Mouse (Mus musculus): Measurements from ENCODE around the gene Gphb5. TPM values are rescaled to one million over a fixed set of nuclear protein-coding genes. Genes with fewer than 3 reads are reported as not detected.
"Not testable (repeated sequence)": the region's sequence is repeated elsewhere in the genome, so short reads cannot be mapped to it uniquely, and the experiment has no call there.

Gphb5 gene
- polyA plus RNA-seq, 1 experiment from 2014 or later, result not detected

- not testable (repeated sequence) for H3K27me3 ChIP-seq; H3K9ac ChIP-seq (replicated peaks); H3K27ac ChIP-seq; H3K9me3 ChIP-seq; H3K4me2 ChIP-seq; H3K4me3 ChIP-seq (replicated peaks); H3K36me3 ChIP-seq; ATAC-seq (ENCODE audit: insufficient number of reproducible peaks, insufficient read depth, low FRiP score, low TSS enrichment, low read depth); H3K4me1 ChIP-seq (replicated peaks)
- 74% methylated on average over 6 of the region's 6 CpGs for WGBS
Observed at GRCm38 (mm10) chr12:75432400-75432799, 15.8 kb upstream of the Gphb5 start.

DNA sequence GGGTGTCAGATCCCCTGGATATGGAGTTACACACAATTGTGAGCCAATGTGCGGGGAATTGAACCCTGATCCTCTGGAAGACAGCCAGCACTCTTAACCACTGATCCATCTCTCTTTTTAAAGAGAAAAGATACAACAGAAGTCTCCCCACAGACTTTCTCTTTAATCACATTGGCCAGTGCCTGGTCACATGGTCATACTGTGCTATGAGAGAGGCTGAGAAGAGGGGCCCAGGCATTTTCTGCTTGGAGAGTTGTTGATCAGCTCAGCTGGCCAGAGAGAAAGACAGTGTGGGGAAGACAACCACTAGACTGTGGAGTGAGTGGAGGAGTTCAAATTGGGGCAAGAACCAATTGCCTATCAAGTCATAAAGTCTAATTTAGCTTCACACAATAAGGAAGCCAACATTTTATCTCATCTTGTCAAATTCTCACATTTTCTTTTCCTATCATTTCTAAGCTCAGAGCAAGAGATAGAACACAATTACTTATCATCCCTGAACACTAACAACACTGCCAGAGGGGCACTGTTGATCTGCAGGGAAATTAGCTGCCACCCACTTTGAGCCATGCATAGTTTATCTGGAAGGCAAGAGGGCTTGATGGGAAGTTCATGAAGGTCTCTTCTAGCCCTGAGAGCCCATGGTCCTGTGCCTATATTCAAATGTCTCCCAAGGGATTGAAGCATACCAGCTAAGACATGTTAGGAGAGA lies 13.3 kb upstream of the Gphb5 start:
- Histone ChIP-seq H3K4me1 (replicated peaks) (no peaks in the 10 kb centered on the region), H3K27me3 (no peaks in the 10 kb centered on the region), H3K4me2 (no peak overlapping the region), H3K9me3 (no peaks in the 10 kb centered on the region), H3K36me3 (no peaks in the 10 kb centered on the region), H3K4me3 (replicated peaks) (no peak overlapping the region), H3K27ac (no peak overlapping the region), H3K9ac (replicated peaks) (no peak overlapping the region)
- ATAC-seq (ENCODE audit: insufficient number of reproducible peaks, insufficient read depth, low FRiP score, low TSS enrichment, low read depth), result no peak
- 85% methylated on average over 1 of the region's 1 CpGs for WGBS

DNA sequence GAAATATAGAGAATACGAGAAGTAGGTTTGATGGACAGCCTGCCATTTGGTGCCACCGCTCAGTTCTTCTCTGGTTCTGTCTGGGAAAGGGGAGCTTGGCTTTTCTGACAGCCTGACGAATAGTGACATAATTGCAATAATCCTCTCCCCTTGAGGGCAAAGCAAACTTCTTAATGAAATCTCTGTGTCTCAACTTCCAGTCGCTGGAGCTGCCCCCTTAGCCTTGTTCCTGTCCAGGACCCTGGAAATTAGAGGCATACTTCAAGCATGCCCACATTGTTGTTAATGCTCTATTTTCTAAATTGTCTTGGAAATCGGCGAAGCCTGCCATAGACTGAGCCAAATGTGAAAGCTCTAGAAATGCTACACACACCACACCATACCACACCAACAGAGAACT lies 12.1 kb upstream of the Gphb5 start:
- Histone ChIP-seq H3K9ac (replicated peaks) (no peak overlapping the region), H3K4me1 (replicated peaks) (no peaks in the 10 kb centered on the region), H3K27ac (no peak overlapping the region), H3K4me2 (no peak overlapping the region), H3K4me3 (replicated peaks) (no peak overlapping the region), H3K9me3 (no peaks in the 10 kb centered on the region), H3K36me3 (no peaks in the 10 kb centered on the region), H3K27me3 (no peaks in the 10 kb centered on the region)
- ATAC-seq (ENCODE audit: insufficient number of reproducible peaks, insufficient read depth, low FRiP score, low TSS enrichment, low read depth), result no peak
- 73% methylated on average over 6 of the region's 6 CpGs for WGBS

GRCm38 (mm10) chr12:75425882-75426281 lies 9.3 kb upstream of the Gphb5 start:
- Histone ChIP-seq H3K27ac (no peak overlapping the region), H3K9me3 (no peaks in the 10 kb centered on the region), H3K27me3 (no peaks in the 10 kb centered on the region), H3K4me3 (replicated peaks) (no peak overlapping the region), H3K9ac (replicated peaks) (no peak overlapping the region), H3K4me2 (no peak overlapping the region), H3K4me1 (replicated peaks) (no peaks in the 10 kb centered on the region), H3K36me3 (no peaks in the 10 kb centered on the region)
- WGBS, result 80% methylated on average over 7 of the region's 7 CpGs
- ATAC-seq (ENCODE audit: insufficient number of reproducible peaks, insufficient read depth, low FRiP score, low TSS enrichment, low read depth), result no peak

- H3K4me2 ChIP-seq, result no peak overlapping the region
- no peak for ATAC-seq (ENCODE audit: insufficient number of reproducible peaks, insufficient read depth, low FRiP score, low TSS enrichment, low read depth)
- 95% methylated on average over 4 of the region's 4 CpGs for WGBS
Observed at GRCm38 (mm10) chr12:75424817-75425216, 8.2 kb upstream of the Gphb5 start.

GRCm38 (mm10) chr12:75424359-75424758 lies 7.8 kb upstream of the Gphb5 start:
- Histone ChIP-seq H3K4me1 (replicated peaks) (no peaks in the 10 kb centered on the region), H3K4me3 (replicated peaks) (no peak overlapping the region), H3K36me3 (no peaks in the 10 kb centered on the region), H3K27ac (no peak overlapping the region), H3K4me2 (no peak overlapping the region), H3K9me3 (no peaks in the 10 kb centered on the region), H3K27me3 (no peaks in the 10 kb centered on the region), H3K9ac (replicated peaks) (no peak overlapping the region)
- WGBS, result 84% methylated on average over 7 of the region's 7 CpGs
- ATAC-seq (ENCODE audit: insufficient number of reproducible peaks, insufficient read depth, low FRiP score, low TSS enrichment, low read depth), result no peak

More at GRCm38 (mm10) chr12:75424817-75425216, 8.2 kb upstream of the Gphb5 start:
- Histone ChIP-seq H3K36me3 (no peaks in the 10 kb centered on the region), H3K4me3 (replicated peaks) (no peak overlapping the region), H3K4me1 (replicated peaks) (no peaks in the 10 kb centered on the region), H3K9me3 (no peaks in the 10 kb centered on the region), H3K27ac (no peak overlapping the region), H3K9ac (replicated peaks) (no peak overlapping the region), H3K27me3 (no peaks in the 10 kb centered on the region)

GRCm38 (mm10) chr12:75414991-75415390 lies 1.6 kb downstream of the Gphb5 start:
- 82% methylated on average over 6 of the region's 6 CpGs for WGBS
- Histone ChIP-seq H3K4me1 (replicated peaks) (peaks cover 3% of the 10 kb centered on the region; the same call in 1 of the 2 replicates), H3K27ac (no peak overlapping the region)

DNA sequence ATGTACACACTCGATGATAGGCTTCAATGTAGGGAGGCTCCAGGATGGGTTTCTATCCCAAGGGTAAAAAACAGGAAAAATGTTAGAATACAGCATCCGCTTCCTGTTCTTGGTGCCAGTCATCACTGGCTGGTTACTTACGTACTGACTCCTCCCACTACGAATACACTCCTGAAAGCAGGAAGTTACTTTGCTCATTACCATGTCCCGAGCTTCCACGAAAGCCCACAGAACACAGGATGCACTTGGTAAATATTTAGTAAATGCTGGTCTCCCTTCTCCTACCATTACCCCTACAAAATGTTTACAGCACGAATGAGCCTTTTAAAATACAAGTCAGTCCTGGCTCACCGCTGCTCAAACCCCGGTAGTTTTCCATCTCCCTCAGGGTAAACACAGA lies 3.6 kb downstream of the Gphb5 start:
- ATAC-seq (ENCODE audit: insufficient number of reproducible peaks, insufficient read depth, low FRiP score, low TSS enrichment, low read depth), result no peak
- no peaks in the 10 kb centered on the region for H3K9me3 ChIP-seq
- H3K9ac ChIP-seq (replicated peaks), result no peak overlapping the region
- 67% methylated on average over 9 of the region's 9 CpGs for WGBS
- H3K36me3 ChIP-seq, result no peaks in the 10 kb centered on the region
- H3K27me3 ChIP-seq, result no peaks in the 10 kb centered on the region
- H3K4me2 ChIP-seq, result no peak overlapping the region
- peaks cover 3% of the 10 kb centered on the region; the same call in 1 of the 2 replicates for H3K4me1 ChIP-seq (replicated peaks)
- no peak overlapping the region for H3K27ac ChIP-seq
- H3K4me3 ChIP-seq (replicated peaks), result no peak overlapping the region

More at GRCm38 (mm10) chr12:75414991-75415390, 1.6 kb downstream of the Gphb5 start:
- Histone ChIP-seq H3K4me3 (replicated peaks) (no peak overlapping the region), H3K36me3 (no peaks in the 10 kb centered on the region), H3K27me3 (no peaks in the 10 kb centered on the region), H3K9ac (replicated peaks) (no peak overlapping the region), H3K4me2 (no peak overlapping the region), H3K9me3 (no peaks in the 10 kb centered on the region)
- no peak for ATAC-seq (ENCODE audit: insufficient number of reproducible peaks, insufficient read depth, low FRiP score, low TSS enrichment, low read depth)

GRCm38 (mm10) chr12:75397077-75397476 lies 19.5 kb downstream of the Gphb5 start:
- peaks cover 22% of the 10 kb centered on the region for H3K4me1 ChIP-seq (replicated peaks)
- H3K27me3 ChIP-seq, result 0 out of 2 replicates have a peak, but pooled peaks cover 4% of the 10 kb centered on the region
- H3K9me3 ChIP-seq, result no peaks in the 10 kb centered on the region
- no peak overlapping the region for H3K27ac ChIP-seq
- H3K36me3 ChIP-seq, result 0 out of 2 replicates have a peak, but pooled peaks cover 2% of the 10 kb centered on the region
- no peak overlapping the region for H3K4me2 ChIP-seq
- no peak for ATAC-seq (ENCODE audit: insufficient number of reproducible peaks, insufficient read depth, low FRiP score, low TSS enrichment, low read depth)
- 50% methylated on average over 7 of the region's 7 CpGs for whole genome bisulfite sequencing
- no peak overlapping the region for H3K9ac ChIP-seq (replicated peaks)
- no peak overlapping the region for H3K4me3 ChIP-seq (replicated peaks)

DNA sequence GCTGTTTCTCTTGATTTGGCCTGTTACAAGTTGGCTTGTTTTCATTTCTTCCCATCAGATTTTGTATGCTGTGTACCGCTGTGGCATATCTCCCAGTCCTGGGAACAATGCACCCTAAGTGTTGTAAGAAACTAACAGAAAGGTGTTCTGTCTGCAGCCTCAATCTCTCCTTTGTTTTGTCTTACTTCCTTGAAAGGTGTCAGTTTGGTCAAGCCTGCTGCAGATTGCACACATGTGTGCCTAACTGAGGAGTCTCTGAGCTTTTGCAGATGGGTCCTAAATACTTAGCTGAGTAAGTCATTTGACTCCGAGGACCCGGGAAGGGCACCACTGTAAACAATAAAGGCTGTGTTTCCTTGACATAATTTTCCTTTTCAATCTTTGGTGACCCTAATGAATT lies 20.0 kb downstream of the Gphb5 start:
- H3K9me3 ChIP-seq, result no peaks in the 10 kb centered on the region
- no peak for ATAC-seq (ENCODE audit: insufficient number of reproducible peaks, insufficient read depth, low FRiP score, low TSS enrichment, low read depth)
- H3K4me3 ChIP-seq (replicated peaks), result no peak overlapping the region
- no peak overlapping the region for H3K4me2 ChIP-seq
- 0 out of 2 replicates have a peak, but pooled peaks cover 4% of the 10 kb centered on the region for H3K27me3 ChIP-seq
- H3K4me1 ChIP-seq (replicated peaks), result peaks cover 22% of the 10 kb centered on the region
- H3K36me3 ChIP-seq, result 0 out of 2 replicates have a peak, but pooled peaks cover 1% of the 10 kb centered on the region
- WGBS, result 44% methylated on average over 3 of the region's 3 CpGs
- no peak overlapping the region for H3K9ac ChIP-seq (replicated peaks)
- peak overlapping the region; percentile 50 for H3K27ac ChIP-seq

- no peak for ATAC-seq (ENCODE audit: insufficient number of reproducible peaks, insufficient read depth, low FRiP score, low TSS enrichment, low read depth)
Observed at GRCm38 (mm10) chr12:75394011-75394773, 22.4 kb downstream of the Gphb5 start.

More at GRCm38 (mm10) chr12:75394011-75394773, 22.4 kb downstream of the Gphb5 start:
- no peaks in the 10 kb centered on the region for H3K27me3 ChIP-seq
- H3K9ac ChIP-seq (replicated peaks), result no peak overlapping the region
- no peak overlapping the region for H3K4me2 ChIP-seq
- H3K9me3 ChIP-seq, result no peaks in the 10 kb centered on the region
- H3K27ac ChIP-seq, result no peak overlapping the region
- H3K4me1 ChIP-seq (replicated peaks), result peaks cover 22% of the 10 kb centered on the region
- 42% methylated on average over 20 of the region's 20 CpGs for WGBS
- H3K36me3 ChIP-seq, result no peaks in the 10 kb centered on the region
- no peak overlapping the region for H3K4me3 ChIP-seq (replicated peaks)
